Mouse (Mus musculus): ENCODE measurements around the gene Rfx5.

GRCm38 (mm10) chr3:94960322-94960721, 6.4 kb downstream of the Rfx5 start:
- TF ChIP-seq GATA1 (IDR thresholded peaks at IDR 0.05; ENCODE audit: borderline replicate concordance, low read length) (no peak), FLI1 (IDR thresholded peaks at IDR 0.05; ENCODE audit: low read length) (no peak)

Data from megakaryocyte, embryonic 14.5 days (primary cell).